In genomic region chr7:100227158-100227875, GRCm38 (mm10) we compare ENCODE assay signal across 1 mouse cellular context.
TF ChIP-seq lines count a peak whose summit lies in the region.

Gene Pgm2l1 (plus strand): TSS chr7:100227394.

TF ChIP-seq in MEL, 35 proteins besides CTCF, POLR2A, EP300 and RAD21 (continued from another document):
- TF ChIP-seq TCF12 (IDR thresholded peaks at IDR 0.05; ENCODE audit: low read depth, low read length) (peak; percentile 81), JUND (IDR thresholded peaks at IDR 0.05; ENCODE audit: low read depth, low read length) (no peak), MAFK (IDR thresholded peaks at IDR 0.05; ENCODE audit: borderline replicate concordance, low read depth, low read length) (no peak), SIN3A (IDR thresholded peaks at IDR 0.05; ENCODE audit: low read length) (peak; percentile 84), MYB (IDR thresholded peaks at IDR 0.05; ENCODE audit: low read depth, low read length) (no peak), GABPA (IDR thresholded peaks at IDR 0.05; ENCODE audit: low read depth, low read length) (no peak)
TF ChIP-seq in MEL: peak in this region for 19.
